Mouse (Mus musculus): ENCODE data around the gene Slc44a3. TPM values are rescaled to one million over a fixed set of nuclear protein-coding genes. Genes with fewer than 3 reads are reported as not detected.

Gene Slc44a3
- total RNA-seq, 2 experiments from 2014 or later: not detected

DNA sequence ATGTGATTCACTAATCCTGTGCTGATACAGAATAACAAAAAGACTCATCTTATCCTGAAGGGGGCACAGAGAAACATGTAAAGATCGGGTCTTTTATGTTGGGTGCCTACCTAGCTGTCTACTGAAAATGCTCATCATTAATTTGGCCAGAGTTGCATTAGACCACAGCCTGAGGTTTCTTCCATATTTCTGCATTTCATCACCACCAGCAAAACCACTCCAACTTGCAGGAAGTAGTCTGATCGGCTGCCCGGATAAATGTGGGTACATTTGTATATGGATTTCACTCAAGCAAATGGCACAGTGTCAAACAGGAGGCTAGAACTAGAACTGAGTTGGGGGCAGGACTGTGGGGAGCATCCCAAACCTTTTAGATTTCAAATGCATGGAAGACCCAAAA, 11.1 kb downstream of the Slc44a3 start:
- no peak for DNase-seq (ENCODE audit: extremely low spot score in 1 of 2, low spot score in 2 of 2)
- intact Hi-C loops (cut with DNase I): no loop called here
- TF ChIP-seq CTCF (IDR thresholded peaks at IDR 0.05): no peak
- Histone ChIP-seq H3K27ac (no peak overlapping the region), H3K4me3 (no peak overlapping the region)

DNA sequence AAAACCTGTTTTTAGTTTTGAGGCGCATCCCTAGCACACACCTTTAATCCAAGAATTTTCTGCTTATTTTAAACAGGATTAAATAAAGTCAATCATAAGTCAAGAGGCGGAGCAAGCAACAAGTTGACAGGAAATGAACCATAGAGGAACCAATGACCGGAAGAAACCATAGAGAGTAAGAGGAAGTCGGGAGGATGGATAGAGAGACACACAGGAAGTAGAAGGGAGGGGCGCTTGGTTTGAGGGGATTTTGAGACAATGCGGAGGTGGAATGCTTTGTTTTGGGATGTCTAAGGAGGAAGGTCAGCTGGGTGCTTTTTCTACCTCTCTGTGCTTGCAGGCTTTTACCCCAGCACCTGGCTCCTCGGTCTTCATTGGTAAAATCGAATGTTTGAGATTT, 15.2 kb downstream of the Slc44a3 start:
- DNase-seq (ENCODE audit: extremely low spot score in 1 of 2, low spot score in 2 of 2): no peak
- no peak overlapping the region for H3K27ac ChIP-seq
- TF ChIP-seq CTCF (IDR thresholded peaks at IDR 0.05): no peak
- H3K4me3 ChIP-seq: no peak overlapping the region
- intact Hi-C loops (cut with DNase I): no loop called here

DNA sequence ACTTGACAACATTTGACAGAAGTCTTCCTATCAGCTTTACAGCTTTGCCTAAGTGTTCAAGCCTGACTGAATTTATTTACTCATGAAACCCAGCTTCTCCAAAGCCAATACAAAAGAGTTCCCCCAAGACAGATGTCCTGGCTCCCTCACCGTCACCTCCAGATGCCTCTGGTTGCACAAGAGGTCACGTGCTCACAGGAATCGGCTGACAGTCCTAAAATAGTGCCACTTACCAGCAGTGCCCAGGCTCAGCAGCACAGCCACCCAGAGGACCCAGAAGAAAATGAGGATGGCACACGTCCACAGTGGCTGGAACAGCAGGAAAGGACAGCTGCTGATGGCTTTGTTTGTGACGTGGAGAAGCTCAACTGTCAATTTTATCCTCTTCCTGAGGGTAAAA, 23.1 kb downstream of the Slc44a3 start:
- Histone ChIP-seq H3K4me3 (no peak overlapping the region), H3K27ac (no peak overlapping the region)
- no peak for DNase-seq (ENCODE audit: extremely low spot score in 1 of 2, low spot score in 2 of 2)
- intact Hi-C loops (cut with DNase I): no loop called here
- no peak for TF ChIP-seq CTCF (IDR thresholded peaks at IDR 0.05)

DNA sequence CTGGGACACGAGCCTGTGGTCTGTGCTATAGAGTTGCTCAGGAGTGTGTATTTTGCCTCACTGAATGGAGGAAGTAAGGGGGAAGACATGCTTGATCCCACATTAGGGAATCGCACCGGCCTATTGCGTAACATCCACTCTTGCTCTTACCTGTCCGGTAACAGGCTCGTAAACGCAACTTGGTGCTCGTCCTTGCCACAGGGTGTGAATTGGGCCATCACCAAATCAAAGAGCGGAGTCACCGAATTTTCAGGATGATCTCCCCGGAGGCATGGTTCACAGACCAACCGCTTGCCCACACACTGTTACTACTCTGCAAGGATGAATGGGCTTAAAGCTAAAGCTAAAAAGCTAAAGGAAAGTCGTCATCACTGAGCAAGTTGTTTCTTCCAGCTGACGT, 24.5 kb downstream of the Slc44a3 start:
- no peak for TF ChIP-seq CTCF (IDR thresholded peaks at IDR 0.05)
- intact Hi-C loops (cut with DNase I): no loop called here
- DNase-seq (ENCODE audit: extremely low spot score in 1 of 2, low spot score in 2 of 2): no peak
- H3K4me3 ChIP-seq: no peak overlapping the region
- H3K27ac ChIP-seq: no peak overlapping the region

GRCm38 (mm10) chr3:121506756-121507155, 25.4 kb downstream of the Slc44a3 start:
- no peak overlapping the region for H3K4me3 ChIP-seq
- DNase-seq (ENCODE audit: extremely low spot score in 1 of 2, low spot score in 2 of 2): no peak
- intact Hi-C loops (cut with DNase I): no loop called here
- TF ChIP-seq CTCF (IDR thresholded peaks at IDR 0.05): no peak
- no peak overlapping the region for H3K27ac ChIP-seq

GRCm38 (mm10) chr3:121506175-121506574, 26.0 kb downstream of the Slc44a3 start:
- no peak overlapping the region for H3K27ac ChIP-seq
- no peak overlapping the region for H3K4me3 ChIP-seq
- no peak for TF ChIP-seq CTCF (IDR thresholded peaks at IDR 0.05)
- no peak for DNase-seq (ENCODE audit: extremely low spot score in 1 of 2, low spot score in 2 of 2)
- intact Hi-C loops (cut with DNase I): no loop called here

DNA sequence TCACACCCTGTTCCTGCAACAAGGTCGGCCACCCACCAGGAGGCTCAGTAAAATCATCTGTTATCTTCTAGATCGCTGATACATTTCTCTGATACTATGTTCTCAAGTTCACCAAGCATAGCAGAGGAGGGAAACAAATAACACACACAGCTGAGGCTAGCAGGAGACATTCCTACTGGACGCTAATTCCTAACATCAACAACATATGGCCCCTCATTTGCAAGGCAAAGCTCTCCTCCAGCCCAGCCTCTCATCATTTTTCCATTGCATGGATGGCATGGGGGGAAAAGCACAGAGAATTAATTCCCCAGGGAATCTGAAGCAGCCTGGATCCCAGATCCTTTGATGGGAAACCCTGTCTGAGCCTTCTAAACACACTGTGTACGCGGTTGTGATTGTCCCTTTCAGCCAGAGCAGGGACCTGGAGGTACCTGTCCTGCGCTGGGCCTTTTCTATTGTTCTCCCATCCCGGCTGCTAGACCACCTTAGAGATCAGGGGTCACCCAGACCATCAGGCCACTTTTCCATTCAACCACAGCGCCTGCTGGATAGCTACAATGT, 27.2 kb downstream of the Slc44a3 start:
- H3K4me3 ChIP-seq: no peak overlapping the region
- no peak for TF ChIP-seq CTCF (IDR thresholded peaks at IDR 0.05)
- intact Hi-C loops (cut with DNase I): loop anchor here (5.0 kb wide), 1 partner anchor 78 kb away; the partner anchor contains the start of gene Cnn3
- no peak for DNase-seq (ENCODE audit: extremely low spot score in 1 of 2, low spot score in 2 of 2)
- H3K27ac ChIP-seq: no peak overlapping the region

GRCm38 (mm10) chr3:121500734-121501133, 31.5 kb downstream of the Slc44a3 start:
- intact Hi-C loops (cut with DNase I): loop anchor here (1.0 to 5.0 kb wide), 3 partner anchors 73 to 329 kb away; partner anchors contain the start of genes Cnn3 and Rwdd3
- Histone ChIP-seq H3K4me3 (no peak overlapping the region), H3K27ac (no peak overlapping the region)
- no peak for TF ChIP-seq CTCF (IDR thresholded peaks at IDR 0.05)
- no peak for DNase-seq (ENCODE audit: extremely low spot score in 1 of 2, low spot score in 2 of 2)

DNA sequence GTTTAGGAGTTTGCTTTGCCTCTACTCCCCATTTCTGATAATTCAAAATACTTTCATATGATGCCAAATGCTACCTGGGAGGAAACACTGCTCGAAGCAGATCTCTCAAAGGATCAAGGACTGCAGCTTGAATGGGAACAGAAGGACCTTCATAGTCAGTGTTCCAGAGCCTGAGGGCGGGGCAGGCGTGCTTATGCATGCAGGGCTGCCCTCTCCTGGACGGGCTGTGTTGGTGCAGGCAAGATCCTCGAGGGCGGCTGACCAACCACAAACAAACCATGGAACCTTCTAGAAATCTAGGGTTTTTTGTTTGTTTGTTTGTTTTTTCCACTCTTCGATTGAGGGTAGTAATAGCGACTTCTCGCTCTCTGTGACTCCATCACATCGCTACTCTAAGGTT, 32.0 kb downstream of the Slc44a3 start:
- H3K27ac ChIP-seq: no peak overlapping the region
- DNase-seq (ENCODE audit: extremely low spot score in 1 of 2, low spot score in 2 of 2): peak; percentile 54 to 79
- peak; percentile 94 for TF ChIP-seq CTCF (IDR thresholded peaks at IDR 0.05)
- no peak overlapping the region for H3K4me3 ChIP-seq
- intact Hi-C loops (cut with DNase I): loop anchor here (1.0 to 5.0 kb wide), 3 partner anchors 73 to 329 kb away; partner anchors contain the start of genes Cnn3 and Rwdd3

- no peak for TF ChIP-seq CTCF (IDR thresholded peaks at IDR 0.05)
- intact Hi-C loops (cut with DNase I): no loop called here
Observed at GRCm38 (mm10) chr3:121493997-121494421, 38.2 kb downstream of the Slc44a3 start.

DNA sequence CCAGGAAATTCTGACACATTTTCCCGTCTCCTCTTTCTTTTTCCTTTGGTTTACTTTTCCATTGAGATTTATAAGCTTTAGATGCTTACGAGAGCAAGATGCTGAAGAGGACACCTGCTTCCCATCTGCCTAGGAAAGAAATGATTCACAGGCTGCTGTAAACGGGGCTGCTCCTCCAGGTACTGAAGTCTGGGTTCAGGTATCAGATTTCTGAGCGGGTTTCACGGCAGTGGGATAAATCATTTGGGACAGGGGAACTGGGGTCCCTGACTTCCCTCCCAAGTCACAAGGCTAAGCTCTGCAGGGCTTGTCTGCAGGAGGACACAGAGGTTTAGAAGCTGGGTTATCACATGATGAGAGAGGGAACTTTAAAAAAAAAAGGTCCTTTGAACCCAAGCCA, 40.2 kb downstream of the Slc44a3 start:
- no peak for DNase-seq (ENCODE audit: extremely low spot score in 1 of 2, low spot score in 2 of 2)

More at GRCm38 (mm10) chr3:121493997-121494421, 38.2 kb downstream of the Slc44a3 start:
- Histone ChIP-seq H3K27ac (no peak overlapping the region), H3K4me3 (no peak overlapping the region)
- no peak for DNase-seq (ENCODE audit: extremely low spot score in 1 of 2, low spot score in 2 of 2)

GRCm38 (mm10) chr3:121490941-121491340, 41.3 kb downstream of the Slc44a3 start:
- intact Hi-C loops (cut with DNase I): no loop called here
- H3K27ac ChIP-seq: peak overlapping the region; percentile 11; the same call in 1 of the 2 replicates
- TF ChIP-seq CTCF (IDR thresholded peaks at IDR 0.05): no peak
- DNase-seq (ENCODE audit: extremely low spot score in 1 of 2, low spot score in 2 of 2): no peak
- H3K4me3 ChIP-seq: no peak overlapping the region

More for the DNA sequence above, 40.2 kb downstream of the Slc44a3 start:
- intact Hi-C loops (cut with DNase I): no loop called here
- TF ChIP-seq CTCF (IDR thresholded peaks at IDR 0.05): no peak
- Histone ChIP-seq H3K27ac (no peak overlapping the region), H3K4me3 (no peak overlapping the region)
